Mouse (Mus musculus) G1E (cell line): ENCODE measurements around the gene Sik3.

Experiments used
- CTCF ChIP-seq: IDR thresholded peaks from 2 replicates; pipeline ENCODE4 v1.5.1; 2012; ENCODE audit warnings: low read depth, low read length, inconsistent platforms, mixed read lengths
- TAL1 ChIP-seq: conservative IDR thresholded peaks from 2 replicates; pipeline ENCODE4 v1.6.1; 2012; ENCODE audit warnings: low read depth, low read length, inconsistent platforms, mixed read lengths

- TF ChIP-seq CTCF: no peak
- no peak for TF ChIP-seq TAL1
Observed at GRCm38 (mm10) chr9:46189381-46189780, 176.8 kb downstream of the Sik3 start.
